Mouse (Mus musculus) kidney, adult 11 months (tissue): ENCODE data around the gene Ica1.
A peak's percentile ranks its signal among the peaks of the same experiment; 100 is the strongest.

ENCODE experiments used
- DNase-seq: peaks from one replicate; pipeline ENCODE4 v3.0.0; 2022

Gene Ica1

DNA sequence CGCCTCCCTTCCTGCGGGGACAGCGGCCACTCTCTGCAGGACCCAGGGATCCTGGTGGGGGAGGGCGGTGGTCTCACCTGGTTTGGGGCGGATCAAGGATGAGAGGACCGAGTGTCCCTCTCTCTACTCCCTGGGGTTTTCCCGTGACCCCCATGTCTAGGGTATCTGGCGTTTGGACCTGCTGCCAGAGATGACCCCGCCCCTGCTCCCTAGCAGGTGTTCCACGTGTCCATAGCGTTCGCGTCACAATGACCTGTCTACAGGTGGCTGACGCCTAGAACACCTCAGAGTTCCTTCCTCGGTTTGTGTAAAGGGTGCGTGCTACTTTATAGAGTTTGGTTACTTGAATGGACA, at the start of gene Ica1:
Gene Ica1 (minus strand): TSS at position 193 of the 354 bp plus-strand sequence.
- DNase-seq, result no peak

DNA sequence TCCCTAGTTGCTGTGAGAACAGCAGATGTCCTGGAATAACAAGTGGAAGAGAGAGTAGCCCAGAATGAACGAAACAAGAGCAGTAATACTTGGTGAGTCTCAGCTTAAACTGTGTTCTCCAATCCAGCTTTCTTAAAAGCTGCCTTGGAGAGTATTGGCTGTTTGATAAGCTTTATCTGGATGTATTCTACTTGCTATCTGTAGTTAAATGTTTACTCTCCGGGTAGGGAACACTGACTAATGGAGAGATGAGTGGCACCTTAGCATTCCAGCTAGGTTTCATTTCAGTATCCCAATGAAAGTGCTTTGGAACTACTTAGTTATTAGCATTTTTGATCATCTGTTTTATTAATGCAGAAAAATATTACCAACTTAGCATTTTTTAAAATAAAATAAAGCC, 41.6 kb upstream of the Ica1 start:
- DNase-seq, result no peak

DNA sequence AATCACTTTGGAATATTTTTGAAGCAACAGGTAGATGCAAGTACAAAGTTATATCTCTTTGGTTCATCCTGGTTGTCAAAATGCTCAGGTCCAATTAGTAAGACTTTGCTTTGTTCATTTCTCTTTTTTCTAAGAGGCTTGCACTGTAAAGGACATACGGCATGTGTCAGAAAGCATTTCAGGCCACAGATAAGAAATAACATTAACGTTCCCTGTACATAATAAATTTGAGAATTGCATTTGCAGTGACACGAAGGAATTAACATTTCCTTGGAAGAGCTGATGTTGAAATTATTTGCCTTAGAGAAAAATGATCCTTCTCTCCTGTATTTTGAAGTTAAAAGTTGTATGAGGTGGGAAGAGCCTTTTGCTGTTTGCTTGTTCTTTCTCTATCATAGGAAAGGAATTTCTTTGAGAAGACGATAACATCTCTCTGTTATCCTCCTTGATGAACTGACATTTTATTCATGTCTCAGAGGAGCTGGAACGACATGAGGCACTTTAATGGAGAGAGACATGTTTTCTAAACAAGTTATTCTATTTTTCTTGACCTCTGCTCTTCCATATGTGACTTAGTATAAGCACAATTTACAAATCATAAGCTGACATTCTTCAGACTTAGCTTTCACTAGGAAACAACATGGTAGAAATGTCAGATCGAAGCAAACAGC, 36.2 kb upstream of the Ica1 start:
- DNase-seq, result no peak

GRCm38 (mm10) chr6:8802561-8803150, 24.4 kb upstream of the Ica1 start:
- DNase-seq, result no peak

- DNase-seq, result no peak
Measured at GRCm38 (mm10) chr6:8792385-8792784, 14.1 kb upstream of the Ica1 start.

GRCm38 (mm10) chr6:8791781-8792180, 13.5 kb upstream of the Ica1 start:
- DNase-seq, result no peak

GRCm38 (mm10) chr6:8780618-8781017, 2.3 kb upstream of the Ica1 start:
- no peak for DNase-seq

DNA sequence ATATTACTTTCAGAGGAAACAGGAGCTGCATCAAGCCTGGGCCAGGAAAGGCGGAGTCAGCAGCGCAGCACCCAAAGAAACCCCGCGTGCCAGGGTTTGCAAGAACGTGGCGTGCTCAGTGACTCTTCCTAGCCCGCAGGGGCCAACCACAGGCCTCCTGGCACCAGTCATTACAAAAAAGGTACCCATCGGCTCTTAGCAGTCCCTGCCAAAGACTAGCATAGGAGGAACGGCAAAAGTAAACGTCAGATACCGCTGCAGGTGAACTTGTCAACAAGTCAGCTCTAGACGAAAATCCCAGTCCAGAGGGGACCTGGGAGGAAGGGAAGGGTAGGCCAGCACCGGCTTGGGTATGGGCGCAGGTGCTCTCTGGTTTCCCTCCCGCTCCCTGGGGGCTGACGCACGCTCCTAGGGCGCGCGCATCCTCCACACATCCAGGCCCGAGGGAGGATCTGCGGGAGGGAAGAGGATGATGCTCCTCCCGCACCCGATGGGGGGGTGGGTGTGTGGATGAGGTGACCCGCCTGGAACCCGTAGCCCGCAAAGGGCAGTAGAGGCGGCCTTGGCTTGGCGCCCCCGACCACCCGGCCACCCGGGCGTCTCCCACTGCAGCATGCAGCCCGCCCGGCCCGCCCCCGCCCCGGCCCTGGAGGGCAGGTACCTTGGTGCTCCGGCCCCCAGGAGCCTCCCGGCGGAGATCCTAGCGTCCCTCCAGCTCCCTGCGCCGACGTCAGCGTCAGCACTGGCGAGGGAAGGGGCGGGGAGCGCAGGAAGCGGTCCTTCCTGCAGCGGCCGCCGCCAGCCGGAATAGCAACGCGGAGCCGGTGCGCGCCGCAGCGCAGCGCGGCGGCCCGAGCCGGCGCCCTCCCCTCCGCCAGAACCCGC, 635 bp downstream of the Ica1 start:
- DNase-seq, result peak; percentile 39

- no peak for DNase-seq
Measured at GRCm38 (mm10) chr6:8771539-8771938, 6.7 kb downstream of the Ica1 start.

- peak; percentile 34 for DNase-seq
Measured at GRCm38 (mm10) chr6:8770341-8770740, 7.9 kb downstream of the Ica1 start.

DNA sequence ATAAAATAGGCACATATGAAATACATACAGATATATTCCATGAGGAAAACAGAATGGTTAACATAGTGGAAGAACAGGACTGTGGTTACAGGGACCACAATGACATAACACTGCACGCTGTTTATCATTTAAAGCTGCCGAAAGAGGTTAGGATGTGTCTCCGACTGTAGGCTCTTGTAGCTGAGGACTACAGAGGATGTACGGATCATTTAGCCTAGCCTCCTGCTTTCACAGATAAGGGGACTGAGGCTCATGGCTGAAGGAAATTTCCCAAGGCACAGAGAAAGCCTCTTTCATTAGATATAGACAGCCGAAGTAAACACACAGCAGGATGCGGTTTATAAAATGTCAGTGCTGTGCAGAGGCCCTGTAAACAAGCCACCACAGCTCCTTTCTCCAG, 8.5 kb downstream of the Ica1 start:
- no peak for DNase-seq

- no peak for DNase-seq
Measured at GRCm38 (mm10) chr6:8766652-8767051, 11.6 kb downstream of the Ica1 start.

DNA sequence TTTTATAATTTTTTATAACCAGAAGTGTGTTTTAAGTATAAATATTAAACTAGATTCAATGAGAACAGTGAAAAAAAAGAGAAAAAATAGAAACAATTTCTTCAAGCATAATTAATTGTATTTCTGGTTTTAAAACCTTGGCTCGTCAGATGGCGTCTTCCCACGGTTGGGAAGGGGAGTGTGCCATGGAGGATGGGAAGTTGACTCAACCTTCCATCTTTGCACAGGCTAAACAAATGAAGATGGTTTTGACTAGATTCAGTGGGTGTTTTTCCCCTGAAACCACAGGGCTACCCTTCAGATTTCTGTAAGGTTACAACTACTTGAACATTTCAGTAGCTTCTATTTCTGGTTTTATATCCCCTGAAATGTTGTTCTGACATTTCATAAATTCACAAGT, 12.5 kb downstream of the Ica1 start:
- DNase-seq, result no peak

- DNase-seq, result no peak
Measured at GRCm38 (mm10) chr6:8765064-8765463, 13.2 kb downstream of the Ica1 start.

DNA sequence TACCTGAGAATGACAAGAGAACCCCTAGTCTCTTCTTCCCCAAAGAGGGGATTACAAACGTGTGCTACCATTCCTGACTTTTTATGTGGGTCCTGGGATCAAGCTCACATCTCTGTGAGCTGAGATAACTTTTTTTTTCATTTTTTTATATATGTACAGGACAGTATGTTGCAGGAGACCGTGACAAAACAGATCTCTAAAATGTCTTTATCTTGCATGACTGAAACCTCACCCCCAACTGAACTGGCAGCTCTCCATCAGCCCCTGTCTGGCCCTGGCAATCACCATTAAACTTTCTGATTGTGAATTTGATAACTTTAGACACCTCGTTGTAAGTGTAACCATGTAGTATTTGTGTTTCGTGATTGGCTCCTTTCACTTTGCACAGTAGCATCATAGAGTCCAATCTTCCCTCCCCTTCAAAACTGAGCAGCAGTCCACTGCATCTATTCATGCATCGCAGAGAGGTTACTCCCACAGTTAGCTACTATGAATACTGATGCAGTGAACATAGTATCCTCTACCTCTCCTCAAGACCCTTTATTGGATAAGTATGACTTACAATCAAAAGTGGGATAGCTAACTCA, 17.5 kb downstream of the Ica1 start:
- no peak for DNase-seq

DNA sequence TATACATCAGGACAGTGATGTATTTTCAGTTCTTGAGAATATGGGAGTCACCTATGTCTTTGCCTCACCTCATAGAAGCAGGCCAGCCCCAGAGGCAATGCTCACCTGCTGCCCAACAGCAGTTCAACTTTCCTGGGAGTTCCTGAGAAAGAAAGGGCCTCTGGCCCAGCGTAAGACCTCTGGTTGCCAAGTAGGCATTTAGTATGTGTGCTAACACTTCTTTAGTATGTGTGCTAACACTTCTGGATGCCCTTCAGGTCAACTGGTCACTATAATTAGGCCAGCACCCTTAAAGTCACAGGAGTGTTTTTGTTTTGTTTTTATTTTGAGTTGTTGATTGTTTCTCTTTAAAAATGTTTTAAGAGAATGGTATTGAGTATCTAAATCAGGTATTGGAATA, 18.4 kb downstream of the Ica1 start:
- DNase-seq, result no peak

- no peak for DNase-seq
Measured at GRCm38 (mm10) chr6:8755760-8756276, 22.5 kb downstream of the Ica1 start.

DNA sequence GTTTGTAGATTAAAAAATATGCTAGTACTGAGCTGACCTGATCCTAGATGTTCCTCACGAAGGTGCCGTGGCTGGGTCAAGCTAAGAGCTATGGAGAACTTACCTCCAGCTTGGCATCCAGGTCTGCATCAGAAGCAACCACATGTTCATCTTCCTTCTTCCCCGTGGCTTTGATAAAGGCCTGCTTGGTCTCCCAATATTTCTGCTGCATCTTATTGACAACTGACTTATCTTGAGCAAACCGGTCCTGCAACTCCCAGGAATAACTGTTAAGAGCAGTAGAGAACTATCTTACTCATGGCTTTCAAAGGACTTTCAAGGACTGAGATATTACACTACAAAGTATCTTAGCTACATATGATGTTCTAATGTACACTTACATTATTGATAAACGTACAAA, 23.8 kb downstream of the Ica1 start:
- no peak for DNase-seq

GRCm38 (mm10) chr6:8753723-8754036, 24.6 kb downstream of the Ica1 start:
- DNase-seq, result no peak

- peak; percentile 3 for DNase-seq
Measured at GRCm38 (mm10) chr6:8752984-8753722, 25.1 kb downstream of the Ica1 start.

DNA sequence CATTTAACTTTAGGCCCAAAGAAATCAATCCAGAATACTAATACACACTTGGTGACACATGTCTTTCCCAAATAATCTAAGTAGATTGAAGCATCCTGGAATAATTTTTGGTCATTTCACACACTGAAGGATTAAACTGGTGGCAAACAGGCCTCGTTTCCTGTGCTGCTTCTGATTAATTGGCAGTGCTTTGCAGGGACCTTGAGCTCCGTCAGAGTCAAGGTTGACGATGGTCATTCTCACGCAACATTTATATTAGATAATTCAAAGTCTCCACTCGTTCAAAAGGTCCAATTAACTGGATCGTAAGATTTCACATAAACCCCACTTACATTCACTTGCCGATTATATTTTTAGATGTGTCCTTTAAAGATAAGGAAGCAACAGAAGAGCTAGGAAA, 33.4 kb downstream of the Ica1 start:
- DNase-seq, result no peak

GRCm38 (mm10) chr6:8744273-8744785, 34.0 kb downstream of the Ica1 start:
- DNase-seq, result no peak

DNA sequence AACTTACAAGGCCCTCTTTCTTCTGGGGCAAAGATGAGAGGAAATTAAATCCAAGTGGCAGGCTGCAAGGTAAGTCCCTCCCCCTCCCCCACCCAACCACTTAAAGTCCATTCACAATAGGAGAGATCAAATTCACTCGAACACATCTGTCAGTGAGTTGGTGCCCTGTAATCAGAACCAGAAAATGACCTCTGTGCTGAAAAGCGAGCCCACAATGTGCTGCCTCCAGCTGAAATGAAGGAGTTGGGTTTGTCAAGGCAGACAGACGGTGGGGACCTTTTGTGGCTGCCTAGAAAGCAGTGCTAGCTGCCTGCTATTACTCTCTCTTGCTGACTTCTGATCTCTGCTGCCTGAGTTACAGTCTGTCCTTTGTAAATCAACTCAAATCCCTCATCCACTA, 35.8 kb downstream of the Ica1 start:
- DNase-seq, result no peak
